Mouse (Mus musculus): ENCODE measurements at regions not wholly inside any gene's neighbourhood (a gene's known extent, or its start where the extent isn't known, plus 50 kb on each side); places are given as distances from the start of the nearest gene placed in this dataset.

- TF ChIP-seq CTCF (IDR thresholded peaks at IDR 0.05; ENCODE audit: borderline replicate concordance, control insufficient read depth, extremely low read depth, insufficient read depth, low read length, poor library complexity), result no peak
- TF ChIP-seq POLR2A (IDR thresholded peaks at IDR 0.05; ENCODE audit: control insufficient read depth, extremely low read depth, insufficient read depth, low read length, poor library complexity), result no peak
Measured at GRCm38 (mm10) chr4:84088166-84088565, 562.8 kb downstream of the Ccdc171 start.

Data from thymus, adult 2 months (tissue).